Mouse (Mus musculus): ENCODE results near the gene Degs2.
A peak's percentile ranks its signal among the peaks of the same experiment; 100 is the strongest.

The Degs2 gene

GRCm38 (mm10) chr12:108699576-108699975, 2.5 kb downstream of the Degs2 start:
- no peak for DNase-seq

DNA sequence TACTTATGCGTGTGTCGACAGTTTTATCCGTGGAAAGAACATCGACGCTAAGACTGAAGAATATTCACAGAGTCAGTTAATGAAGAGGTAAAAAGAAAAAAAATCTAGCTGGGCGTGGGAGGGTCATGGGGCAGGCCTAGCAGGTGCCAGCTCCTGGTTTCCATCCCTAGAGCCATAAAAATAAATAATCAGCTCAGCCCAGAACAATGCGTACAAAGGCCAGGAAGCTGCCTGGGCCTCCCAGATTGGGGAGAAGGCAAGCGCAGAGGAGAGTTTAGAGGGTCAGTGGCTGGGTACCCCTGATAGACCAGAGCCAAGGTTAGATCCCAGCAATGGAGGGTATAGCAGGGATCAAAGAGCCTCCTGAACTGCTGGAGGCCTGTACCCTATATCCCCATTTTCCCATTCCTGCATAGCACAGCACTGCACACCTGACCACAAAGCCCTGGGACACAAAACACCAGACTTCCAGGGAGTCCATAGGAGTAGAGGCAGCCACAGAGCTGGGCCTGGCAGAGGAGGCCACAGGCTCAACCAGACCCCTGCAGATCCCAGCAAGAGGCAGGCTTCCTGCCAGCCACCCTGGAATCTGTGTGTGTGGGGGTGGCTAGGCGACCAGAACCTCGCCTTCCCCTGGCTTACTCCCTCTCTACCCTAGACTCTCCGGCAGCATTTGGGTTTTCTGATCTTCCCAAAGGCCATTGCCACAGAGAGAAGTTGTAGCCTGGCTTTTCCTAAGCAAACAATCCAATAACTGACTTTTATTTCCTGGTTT, 3.2 kb downstream of the Degs2 start:
- DNase-seq = no peak

DNA sequence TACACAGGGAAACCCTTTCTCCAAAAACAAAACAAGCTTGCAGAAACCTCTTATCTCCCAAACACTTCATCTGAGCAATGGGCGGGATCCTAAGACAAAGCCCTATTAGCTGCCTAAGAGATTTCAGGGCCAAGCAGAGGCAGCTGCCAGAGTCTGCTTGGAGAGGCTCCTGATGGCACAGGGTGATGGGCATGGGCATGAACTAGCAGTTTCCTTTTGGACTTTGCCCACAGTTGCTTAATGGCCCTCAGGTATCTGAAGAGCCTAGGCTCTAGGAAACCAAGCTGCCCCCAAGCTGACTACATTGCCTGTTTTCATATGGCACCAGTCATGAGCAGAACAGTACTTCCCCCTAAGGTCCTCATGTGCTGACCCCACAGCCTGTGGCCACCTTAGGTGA, 7.9 kb downstream of the Degs2 start:
- DNase-seq = no peak

DNA sequence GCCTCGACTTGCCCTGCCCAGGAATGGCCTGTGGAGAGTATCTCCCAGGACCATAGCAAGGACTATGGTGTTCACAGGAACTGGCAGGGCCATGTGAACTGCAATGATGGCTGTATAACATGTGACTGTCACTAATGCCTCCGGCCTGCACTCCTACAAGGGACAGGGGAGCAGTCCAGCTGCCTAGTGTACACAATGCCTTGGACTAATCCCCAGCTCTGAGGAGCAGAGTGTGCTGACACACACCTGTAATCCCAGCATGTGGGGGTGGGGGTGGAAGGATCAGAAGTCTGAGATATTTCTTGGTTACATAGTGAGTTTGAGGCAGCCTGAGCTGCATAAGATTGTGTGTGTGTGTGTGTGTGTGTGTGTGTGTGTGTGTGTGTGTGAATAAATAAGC, 8.5 kb downstream of the Degs2 start:
- DNase-seq = no peak

GRCm38 (mm10) chr12:108690529-108690928, 11.6 kb downstream of the Degs2 start:
- no peak for DNase-seq

DNA sequence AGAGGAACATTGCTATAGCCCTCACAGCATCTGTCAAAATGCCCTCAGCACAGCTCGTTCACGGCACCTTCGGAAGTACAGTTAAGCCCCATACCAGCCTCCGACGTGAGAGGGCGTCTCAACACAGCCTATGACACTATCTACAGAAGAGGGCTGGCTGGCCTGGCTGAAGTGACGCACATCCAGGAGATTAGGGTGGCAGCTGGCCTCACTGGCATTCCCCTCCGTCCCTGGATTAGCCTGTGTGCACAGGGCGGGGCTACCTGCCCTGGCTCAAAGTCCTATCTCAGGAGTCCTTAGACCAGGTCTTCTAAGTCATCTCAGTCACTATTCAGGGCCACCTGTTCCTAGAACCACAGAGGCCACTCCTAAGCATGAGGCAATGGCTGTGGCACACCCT, 12.9 kb downstream of the Degs2 start:
- DNase-seq = no peak

DNA sequence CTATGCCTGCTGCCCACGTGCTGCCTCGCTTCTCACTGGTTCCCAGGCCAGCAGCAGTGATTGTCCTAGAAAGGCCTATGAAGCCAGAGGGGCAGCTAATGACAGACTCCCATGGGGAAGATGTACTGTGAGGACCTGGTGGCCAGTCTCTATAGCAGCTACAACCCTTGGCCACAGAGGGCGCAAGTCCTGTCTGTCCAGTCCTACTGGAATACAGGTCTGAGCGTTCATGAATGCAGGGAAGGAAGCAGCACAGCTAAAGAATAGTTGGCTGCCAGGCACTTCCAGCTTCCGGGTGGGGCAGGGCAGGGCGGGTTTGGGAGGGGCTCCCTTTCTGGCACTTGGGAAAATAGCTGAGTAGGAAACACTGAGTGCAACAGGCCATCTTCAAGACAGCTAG, 15.2 kb downstream of the Degs2 start:
- no peak for DNase-seq

GRCm38 (mm10) chr12:108686463-108686862, 15.7 kb downstream of the Degs2 start:
- DNase-seq = no peak

- DNase-seq = no peak
Observed at GRCm38 (mm10) chr12:108682240-108683023, 19.7 kb downstream of the Degs2 start.

DNA sequence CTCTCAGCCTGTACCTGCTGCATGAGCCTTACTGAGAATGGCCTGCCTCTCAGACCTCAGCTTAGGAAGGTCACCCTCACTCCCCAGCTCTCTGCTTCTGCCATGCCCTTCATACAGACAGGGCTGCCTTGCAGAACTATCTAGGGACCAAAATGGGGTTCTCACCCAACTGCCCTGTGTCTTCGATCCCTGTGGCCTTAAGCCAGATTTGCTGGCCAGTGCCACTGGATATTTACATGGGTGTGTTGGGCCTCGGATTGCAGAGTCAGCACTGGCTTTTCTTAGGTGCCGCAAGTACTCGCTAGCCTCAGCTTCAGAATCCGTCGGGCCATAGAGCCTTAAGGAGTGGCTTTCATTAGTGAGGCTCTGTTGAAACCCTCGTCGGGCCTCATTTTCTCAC, 21.3 kb downstream of the Degs2 start:
- DNase-seq = no peak

DNA sequence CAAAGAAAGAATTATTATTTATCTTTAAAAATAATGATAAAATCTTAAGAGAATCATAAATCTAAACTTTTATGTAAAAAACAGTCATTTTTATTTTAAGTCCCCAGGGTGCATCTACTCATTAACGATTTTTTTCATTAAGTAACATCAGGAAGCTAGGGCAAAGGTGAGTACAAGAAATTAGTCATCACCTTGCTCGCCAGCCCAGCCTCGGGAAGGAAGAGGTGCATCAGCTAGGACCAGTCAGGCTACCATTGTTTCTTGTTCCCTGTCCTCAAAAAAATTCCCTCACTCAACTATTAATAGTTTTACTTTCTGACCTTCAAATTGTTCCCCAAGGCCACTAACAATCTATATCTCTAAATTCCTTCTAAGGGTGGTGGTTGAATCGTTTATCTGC, 23.7 kb downstream of the Degs2 start:
- no peak for DNase-seq

DNA sequence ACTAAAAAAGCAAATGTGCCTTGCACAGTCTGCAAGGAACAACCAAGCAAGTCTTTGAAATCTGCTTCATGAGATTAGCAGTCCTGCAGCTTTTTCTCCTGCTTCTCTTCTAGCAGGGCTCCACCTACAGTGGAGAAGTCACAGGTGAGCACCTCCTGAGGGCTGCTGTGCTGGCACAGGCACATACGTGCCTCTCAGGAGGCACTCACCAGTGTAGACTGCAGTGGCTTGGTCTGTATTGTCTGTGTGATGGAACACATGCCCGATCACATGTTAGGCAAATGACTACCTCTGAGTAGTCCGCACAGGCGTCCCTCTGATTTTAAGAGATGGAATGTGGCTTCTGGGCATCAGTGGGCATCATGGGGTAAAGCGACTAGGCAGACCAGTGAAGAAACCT, 25.0 kb downstream of the Degs2 start:
- no peak for DNase-seq

DNA sequence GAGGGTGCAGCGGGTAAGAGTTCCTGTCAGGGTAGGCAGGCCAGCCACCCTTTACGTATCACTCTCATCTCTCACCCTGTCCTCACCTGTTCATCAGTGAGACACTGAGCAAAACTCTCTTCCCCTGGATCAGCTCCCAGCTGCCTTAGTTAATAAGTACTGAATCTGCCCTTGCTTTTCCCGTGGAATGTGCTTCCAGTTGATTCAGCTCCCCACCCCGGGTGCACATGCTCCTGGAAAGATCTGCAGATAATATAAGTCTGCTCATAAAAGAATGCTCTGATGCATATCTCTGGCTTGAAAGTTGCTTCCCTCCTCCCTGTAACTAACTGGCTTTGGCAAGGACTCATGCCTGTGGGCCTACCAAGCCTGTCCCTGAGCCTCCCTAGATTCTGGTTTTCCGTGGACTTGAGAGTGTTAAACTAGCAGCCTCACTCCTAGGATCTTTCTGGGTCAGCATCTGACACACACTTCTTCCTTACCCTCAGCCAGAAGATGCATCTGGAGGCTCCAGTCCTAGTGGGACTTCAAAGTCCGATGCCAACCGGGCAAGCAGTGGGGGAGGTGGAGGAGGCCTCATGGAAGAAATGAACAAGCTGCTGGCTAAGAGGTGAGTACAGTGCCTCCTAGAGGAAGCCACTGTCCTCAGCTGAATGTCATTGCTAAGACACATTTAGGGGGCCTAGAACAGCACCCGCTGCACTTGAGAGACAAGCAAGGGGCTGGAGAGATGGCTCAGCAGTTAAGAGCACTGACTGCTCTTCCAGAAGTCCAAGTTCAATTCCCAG, 26.3 kb downstream of the Degs2 start:
- no peak for DNase-seq

DNA sequence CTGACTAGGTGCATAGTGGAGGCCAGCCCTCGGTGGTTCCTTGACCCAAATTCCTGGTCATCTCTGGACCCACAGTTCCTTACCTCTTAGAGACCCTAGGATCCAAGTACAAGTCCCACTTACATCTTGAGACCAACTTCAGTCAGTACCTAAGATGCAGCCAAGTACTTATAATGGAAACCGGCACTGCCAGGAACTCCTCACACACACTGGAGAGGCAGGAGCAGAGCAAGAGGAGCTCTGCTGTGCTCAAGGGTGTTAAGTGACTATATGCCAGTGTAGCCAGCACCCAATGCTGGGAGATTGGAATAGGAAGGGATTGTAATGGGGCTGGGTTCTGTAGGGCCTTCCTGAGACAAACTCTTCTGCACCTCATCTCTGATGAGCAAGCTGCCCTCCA, 27.2 kb downstream of the Degs2 start:
- DNase-seq = no peak

DNA sequence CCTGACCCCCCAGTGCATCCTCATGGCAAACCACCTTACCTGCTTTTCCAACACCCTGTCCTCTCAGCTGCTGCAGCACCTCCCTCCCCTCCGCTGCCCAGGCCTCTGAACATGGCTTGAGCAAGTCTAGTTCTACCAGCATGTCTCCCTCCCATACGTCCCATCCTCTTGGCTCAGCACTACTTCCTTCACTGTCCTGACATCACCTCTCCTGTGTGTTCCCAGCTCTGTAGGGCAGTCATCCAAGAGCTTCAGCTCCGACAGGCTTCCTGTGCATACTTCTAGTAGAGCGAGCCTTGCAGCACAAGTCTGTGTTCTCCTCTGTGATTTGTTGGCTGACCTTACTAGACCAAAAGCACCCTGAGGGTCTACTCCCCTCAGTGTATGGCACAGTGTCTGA, 27.6 kb downstream of the Degs2 start:
- DNase-seq = no peak

DNA sequence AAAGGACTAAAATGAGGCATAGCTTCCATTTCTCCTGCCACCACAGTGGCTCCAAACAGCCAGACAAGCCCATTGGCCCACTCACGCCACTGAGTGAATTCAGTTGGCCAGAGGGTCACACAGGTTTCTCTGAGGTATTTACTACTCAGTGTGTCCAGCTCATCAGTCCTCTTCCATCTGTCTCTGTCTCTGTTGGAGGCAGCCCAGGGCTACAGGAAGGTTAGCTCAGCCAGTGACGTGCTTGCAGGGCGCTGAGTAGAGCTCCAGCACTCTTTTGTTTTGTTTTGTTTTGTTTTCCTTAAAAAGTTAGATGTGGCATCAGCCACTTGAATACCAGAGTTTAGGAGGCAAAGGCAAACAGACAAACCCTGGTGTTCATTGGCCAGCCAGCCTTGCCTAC, 28.6 kb downstream of the Degs2 start:
- DNase-seq = no peak

DNA sequence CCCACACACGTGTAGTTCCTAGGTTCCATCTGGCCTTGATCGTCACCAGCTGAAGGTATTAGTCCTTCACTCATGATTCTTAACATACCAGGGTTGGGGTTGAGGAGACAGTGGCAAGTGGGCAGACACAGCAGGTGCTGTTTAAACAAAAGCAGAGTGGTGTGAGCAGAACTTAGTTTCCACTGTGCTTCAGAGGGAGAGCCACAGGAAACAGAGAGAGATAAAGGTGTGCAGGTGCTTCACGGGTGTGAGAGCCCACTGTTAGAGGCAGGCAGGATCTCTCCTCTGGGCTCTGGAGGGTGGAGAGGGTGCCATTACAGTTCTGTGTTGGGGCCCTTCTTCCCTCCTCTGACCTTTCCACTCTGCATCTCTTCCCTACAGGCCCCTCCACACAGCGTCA, 29.2 kb downstream of the Degs2 start:
- DNase-seq = no peak

- DNase-seq = no peak
Observed at GRCm38 (mm10) chr12:108671541-108671940, 30.6 kb downstream of the Degs2 start.

DNA sequence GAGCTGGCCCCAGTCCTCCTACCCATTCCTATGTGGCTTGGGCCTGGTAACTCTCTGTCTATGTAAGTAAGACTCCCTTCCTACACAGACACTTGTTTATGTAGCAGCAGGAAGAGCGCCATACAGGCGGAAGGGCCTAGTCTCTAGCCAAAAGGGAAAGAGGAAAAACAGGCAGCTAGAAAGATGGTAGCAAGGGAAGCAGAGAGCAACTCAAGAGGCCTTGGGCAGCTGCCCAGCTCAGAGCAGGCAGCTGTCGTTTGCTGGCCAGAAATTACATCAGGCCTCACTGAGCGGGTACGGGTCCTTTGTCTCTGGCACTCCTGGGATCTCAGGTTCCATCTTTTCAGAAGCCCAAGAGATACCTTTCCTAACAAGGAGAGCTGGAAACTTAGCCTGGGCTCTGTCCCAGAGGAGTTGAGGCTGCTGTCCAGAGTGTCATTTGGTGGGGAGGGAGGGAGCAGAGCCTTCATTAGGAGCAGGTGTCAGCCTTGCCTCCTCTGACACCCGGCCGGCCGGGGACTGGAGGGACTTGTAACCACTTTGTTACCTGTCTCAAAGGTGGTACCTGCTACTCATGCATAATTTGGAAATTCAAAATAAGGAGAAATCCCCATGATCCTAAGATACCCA, 33.4 kb downstream of the Degs2 start:
- no peak for DNase-seq

DNA sequence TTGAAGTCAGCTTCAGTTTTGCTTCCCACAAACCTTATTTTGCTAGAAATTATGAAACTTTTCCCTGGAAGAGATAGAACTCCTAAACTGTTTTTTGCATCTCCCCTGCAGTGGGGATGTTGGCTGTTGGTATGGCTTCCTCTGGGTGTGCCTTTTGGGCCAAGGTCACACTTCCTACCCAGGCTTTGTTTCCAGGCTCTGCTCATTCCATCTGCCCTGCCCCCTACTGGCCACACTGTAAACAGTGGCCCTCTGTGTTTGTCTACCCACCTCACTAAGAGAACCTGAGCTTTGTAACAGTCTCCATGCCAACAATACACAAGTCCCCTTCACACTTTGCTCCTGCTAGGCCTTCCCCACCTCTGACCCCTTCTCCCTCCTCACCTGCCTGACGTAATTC, 44.8 kb downstream of the Degs2 start:
- peak; percentile 48 for DNase-seq

DNA sequence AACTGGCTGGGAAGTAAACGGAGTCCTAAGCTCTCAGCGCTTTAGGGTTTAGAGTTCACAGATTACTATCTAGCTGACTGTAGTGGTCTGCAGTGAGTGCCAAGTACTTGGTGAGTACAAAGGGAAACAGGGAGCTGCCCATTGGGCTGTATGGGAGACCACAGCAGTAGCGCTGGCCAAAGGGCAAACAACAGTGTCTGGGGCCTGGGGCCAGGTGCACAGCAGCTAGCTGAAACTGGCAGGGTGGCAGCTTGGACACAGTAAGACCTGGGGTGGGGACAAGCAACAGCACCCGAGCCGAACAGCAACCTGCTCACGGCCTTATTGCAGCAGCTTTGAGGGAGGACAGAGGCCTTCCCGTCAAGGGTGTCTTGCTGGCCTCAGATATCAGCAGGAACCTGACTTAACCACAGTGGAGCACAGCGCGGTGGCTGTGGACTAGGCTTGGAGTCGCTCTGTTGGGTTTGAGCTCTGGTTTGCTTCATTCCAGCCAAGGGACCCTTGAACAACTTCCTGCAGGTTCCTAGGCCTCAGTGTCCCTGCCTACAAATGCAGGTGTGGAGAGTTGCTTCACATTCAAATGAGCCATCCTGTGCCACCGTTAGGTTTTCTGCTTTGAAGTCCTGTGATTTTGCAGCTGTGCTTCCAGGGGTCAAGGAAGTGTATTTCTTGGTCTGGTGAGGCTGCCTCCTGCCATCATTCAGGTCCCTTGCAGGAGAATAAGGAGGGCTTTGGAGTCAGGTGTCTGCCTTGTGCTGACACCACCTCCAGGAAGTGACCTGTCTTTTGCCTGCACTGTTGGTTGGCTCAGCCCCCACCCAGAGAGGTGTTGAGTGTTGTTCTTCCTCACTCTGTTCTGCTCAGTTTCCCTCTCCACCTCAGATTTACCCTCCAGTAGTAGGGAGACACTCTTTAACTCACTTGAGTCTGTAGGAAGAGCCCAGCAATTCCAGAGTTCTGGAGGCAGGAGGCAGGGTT, 48.5 kb downstream of the Degs2 start:
- peak; percentile 21 for DNase-seq

Measured in liver (tissue).